Mouse (Mus musculus) heart, postnatal 14 days (tissue): ENCODE measurements around the gene Pip5k1c. TPM values are rescaled to one million over a fixed set of nuclear protein-coding genes. Genes with fewer than 3 reads are reported as not detected.

ENCODE experiments used
- DNase-seq, 2 experiments: peaks; one replicate each; pipeline ENCODE4 v3.0.0; 2021 to 2022
- intact Hi-C: fragments of 180-260 bp; cut with DNase I; formaldehyde crosslinking; loops from one replicate; pipeline ENCODE4 v1.15.1; 2025
- total RNA-seq, 2 experiments: library from RNA; stranded (reverse); gene quantifications; 2 replicates each; pipeline ENCODE4 v1.2.3; 2021

Gene Pip5k1c
- total RNA-seq, 2 experiments from 2014 or later = 34.8 to 36.7 TPM

DNA sequence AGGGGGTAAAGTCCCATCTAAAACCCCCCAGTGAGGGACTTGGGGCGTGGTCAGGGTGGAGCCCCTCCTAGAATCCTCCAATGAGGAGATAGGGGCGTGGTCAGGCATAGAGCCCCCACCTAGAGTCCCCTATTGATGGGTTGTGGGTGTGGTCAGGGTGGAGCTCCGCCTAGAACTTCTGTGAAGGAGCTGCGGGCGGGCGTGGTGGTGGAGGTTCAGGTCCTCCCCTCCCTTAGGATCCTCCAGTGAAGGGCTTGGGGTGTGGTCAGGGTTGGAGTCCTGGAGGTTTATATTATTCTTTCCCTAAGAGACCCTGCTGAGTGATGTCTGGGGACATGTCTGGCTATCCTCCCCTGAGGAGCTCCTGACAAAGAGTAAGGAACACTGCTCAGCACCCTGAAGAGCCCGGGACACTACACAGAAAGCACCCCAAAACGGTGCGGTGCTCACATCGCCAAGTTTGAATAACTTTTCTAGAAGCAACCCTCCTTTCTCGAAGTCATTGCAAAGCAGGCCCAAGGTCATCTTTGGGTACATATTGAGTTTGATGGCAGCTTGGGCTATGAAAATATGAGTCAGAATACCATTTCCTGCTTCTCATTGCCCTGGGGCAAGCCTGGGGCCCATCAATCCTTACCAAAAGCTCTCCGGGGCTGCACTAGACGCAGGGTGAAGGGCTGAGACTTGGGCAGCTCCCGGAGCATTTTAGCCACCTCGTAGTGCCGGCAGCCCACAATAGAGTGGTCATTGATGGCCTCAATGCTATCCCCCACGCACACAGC lies 48.0 kb downstream of the Pip5k1c start:
- intact Hi-C loops = loop anchor here (2.0 to 5.0 kb wide), 2 partner anchors 18 to 98 kb away; no protein-coding TSS in a partner anchor
- no peak for DNase-seq

DNA sequence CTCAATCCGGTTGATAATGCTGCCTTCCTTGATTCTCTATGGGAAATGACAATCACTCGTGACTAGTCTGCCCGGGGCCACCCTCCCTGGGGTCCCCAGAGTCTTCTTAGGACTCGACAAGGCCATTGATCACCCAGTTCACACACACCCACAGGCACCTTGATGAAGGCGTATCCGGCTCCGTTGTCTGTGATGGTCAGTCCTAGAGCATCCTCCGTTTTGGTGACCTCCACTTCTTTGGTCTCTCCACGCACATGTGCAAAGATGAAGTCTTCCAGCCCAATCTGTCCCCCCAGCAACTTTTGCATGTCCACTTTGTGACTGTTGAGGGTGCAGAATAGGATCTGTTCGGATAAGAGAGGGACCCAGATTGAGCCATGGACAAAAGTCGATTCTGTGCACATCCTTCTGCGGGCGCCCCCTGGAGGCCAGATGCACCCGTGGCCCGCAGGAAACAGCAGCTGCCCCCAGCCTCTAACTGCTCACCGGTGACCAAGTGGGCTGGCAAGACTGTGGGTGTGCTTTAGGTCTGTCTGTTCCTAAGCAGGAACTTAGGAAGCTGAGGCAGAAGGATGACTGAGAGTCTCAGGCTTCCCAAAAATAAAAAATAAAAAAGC lies 48.7 kb downstream of the Pip5k1c start:
- intact Hi-C loops = loop anchor here (2.0 to 5.0 kb wide), 2 partner anchors 19 to 99 kb away; no protein-coding TSS in a partner anchor
- peak; percentile 85 to 88 for DNase-seq

DNA sequence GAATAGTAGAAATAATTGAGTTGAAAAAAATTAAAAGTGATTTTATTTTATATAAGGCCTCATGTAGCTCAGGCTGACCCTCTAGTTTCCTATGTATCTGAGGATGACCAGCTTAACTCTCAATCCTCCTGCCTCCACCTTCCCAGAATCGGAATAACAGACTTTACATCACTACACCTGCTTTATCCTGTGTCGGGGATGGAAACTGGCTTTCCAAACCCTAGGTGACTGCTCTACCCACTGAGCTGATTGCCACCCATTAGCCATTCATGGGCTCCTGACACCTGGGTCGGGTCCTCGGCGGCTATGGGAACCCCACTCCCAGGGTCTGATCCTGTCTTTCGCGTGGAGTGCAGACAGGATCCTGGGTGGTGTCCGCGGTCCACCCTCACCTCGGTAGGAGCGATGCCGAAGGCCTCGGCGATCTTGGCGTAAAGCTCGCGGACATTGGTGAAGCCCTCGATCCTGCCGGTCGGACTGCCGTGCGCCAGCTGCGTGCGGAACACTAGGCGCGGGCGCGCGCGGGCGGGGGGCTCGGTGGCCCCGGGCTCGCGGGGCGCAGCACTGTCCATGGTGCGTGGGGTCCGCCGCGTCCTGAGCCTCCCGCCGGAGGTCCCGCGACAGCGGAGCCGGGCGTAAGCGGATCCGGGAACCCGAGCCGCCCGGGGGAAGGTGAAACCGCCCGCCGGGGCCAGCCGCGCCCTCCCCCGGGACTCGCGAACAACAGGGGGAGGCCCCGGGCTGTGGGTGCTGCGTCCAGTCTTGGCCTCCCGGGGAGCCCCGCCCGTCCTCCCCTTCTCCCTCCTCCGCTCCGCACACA lies 50.1 kb downstream of the Pip5k1c start, which contains the start of gene Gipc3:
Gene Gipc3 (minus strand): TSS at position 581 of the 820 bp plus-strand sequence.
- peak; percentile 46 to 53 for DNase-seq
- intact Hi-C loops = loop anchor here (2.0 to 5.0 kb wide), 2 partner anchors 54 to 101 kb away; no protein-coding TSS in a partner anchor

DNA sequence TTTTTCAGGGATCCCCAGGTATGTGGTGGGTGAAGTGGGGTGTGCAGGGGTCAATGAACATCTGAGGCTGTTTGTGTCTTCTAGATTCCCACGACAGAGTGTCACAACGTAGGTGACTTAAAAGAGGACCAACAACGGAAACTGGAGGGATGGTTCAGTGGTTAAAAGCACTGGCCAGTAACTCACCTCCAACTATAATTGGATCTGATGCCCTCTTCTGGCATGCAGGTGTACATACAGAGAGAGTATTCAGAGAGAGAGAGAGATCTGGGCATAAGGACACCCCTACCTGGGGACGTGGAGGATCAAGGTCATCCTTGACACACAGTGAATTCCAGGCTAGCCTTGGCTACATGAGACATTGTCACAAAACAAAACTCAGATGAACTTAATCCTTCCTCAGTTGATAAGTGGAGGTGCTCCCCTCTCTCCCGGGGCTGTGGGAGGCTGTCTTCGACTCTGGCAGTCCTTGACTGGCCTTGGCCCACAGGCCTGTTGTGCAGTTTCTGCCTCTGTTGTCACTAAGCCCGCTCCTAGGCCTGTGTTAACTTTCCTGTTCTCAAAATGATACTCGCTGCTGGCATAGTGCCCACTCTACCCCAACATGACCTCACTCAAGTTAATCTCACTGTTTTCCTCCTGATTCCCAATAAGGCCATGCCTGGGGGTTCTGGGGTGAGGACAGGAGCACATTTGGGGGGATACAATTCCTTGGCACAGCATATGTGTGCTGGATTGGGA lies 51.8 kb downstream of the Pip5k1c start:
- intact Hi-C loops = loop anchor here (5.0 kb wide), 1 partner anchor 102 kb away; no protein-coding TSS in a partner anchor
- DNase-seq = peak in 1 of 2 experiments; percentile 55

DNA sequence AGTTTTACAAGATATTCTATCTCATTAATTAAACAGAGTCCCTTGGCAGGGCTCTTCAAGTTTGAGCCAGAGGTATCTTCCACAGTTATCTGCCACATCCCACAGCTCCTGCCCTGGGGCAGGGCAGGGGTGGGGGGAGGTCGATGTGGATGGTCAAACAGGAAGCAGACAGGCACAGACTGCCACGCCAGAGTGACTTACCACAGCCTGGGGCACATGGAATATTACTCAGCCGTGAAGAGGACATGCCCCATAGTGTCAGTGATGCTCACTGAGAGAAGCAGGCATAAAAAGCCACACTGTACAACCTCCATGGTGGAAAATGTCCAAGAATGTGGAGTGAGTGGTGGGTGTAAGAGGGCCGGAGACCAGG lies 52.4 kb downstream of the Pip5k1c start:
- DNase-seq = no peak
- intact Hi-C loops = no loop called here

DNA sequence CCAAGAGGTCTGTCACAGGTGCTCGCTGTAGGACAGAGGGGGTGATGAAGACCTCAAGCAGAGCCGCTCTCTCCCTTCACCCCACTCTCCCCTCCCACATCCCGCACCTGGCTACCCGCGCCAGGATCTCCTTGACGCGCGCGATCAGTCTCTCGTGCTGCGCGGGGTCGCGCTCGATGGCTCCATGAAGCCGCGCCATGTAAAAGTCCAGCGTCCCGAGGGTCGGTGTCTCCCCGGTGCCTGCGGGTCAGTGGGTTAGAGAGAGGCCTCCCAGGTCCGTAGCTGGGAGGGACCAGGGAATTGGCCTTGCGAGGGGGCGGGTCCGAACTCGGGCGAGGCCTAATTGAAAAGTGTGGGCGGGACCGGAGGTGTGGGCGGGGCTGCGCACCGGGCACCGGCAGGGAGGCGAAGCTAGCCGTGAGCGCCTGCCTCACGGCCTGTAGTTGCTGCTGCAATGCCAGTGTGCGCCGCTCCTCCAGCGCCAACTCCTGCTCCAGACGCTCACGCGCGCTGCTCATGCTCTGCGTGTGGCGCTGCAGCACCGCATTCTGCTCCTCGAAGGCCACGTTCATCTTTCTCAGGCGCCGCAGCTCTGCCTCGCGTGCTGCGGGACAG lies 53.8 kb downstream of the Pip5k1c start:
- DNase-seq = no peak
- intact Hi-C loops = no loop called here

DNA sequence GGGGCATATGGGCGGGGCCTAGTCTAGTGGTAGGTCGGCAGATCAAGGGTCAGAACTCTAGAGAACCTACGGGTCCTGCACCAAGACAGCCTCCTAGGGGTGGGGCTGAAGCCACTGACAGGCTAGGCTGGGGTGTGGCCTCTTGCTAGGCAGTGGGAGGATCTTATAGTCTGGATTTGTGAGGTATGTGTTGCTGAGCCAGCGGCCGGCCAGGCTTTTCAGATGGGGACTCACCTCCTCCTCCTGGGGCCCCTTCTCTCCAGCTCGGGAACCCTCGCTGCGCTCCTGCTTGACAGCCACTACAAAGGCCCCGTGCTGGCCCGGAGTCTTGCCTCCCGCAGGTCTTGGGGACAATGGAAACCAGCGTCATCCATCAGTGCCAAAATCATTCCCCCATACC lies 56.4 kb downstream of the Pip5k1c start:
- intact Hi-C loops = no loop called here
- DNase-seq = no peak

DNA sequence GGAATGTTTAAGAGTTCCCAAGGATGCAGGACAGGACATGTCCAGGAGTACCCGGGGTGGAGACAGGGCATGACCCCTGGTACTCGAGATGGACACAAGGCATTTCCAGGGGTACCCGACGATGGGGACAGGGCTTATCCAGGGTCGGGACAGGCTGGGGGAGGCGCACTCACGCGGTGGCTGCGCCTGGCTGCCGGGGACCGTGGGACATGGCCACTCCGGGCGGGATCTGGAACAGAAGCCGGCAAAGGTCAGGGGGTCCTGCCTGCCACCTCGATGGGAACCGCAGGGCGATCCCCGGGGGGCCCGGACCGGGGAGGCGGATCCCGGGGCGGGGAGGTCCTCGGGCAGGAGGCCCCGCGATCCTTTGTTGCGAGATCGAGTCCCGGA lies 57.2 kb downstream of the Pip5k1c start:
- intact Hi-C loops = no loop called here
- DNase-seq = no peak

DNA sequence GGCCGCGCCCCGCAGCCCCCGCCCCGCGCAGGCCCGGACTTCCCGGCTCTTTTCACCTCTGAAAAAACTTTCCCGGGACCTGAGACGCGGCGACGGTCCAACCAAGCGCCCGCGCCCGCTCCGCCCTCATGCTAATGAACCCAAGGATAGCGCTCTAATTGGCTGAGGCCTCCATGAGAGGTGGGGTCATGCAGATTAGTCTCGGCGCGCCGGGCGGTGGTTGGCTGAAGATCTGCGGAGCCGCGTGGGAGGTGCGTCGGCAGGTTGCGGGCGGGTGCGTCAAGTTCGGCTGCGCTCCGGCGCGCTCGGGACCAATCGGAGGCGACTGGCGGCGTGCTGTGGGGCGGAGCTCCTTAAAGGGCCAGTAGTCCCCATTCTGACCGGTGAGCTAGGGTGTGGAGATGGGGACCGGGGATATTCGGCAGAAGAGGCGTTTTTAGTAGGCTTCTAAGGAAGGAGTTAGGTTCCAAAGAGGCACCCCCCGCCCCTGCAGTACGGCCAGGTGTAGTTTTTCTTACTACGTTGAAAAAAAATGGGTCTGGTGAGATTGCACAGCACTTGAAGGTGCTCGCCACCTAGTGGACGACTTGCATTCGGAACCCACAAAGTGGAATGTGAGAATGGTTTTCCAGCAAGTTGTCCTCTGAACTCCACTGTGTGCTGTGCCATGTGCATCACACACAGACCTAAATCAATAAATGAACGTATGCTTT lies 57.7 kb downstream of the Pip5k1c start, which contains the start of gene Hmg20b:
Gene Hmg20b (minus strand): TSS at position 130 of the 713 bp plus-strand sequence.
- peak; percentile 99 for DNase-seq
- intact Hi-C loops = no loop called here

DNA sequence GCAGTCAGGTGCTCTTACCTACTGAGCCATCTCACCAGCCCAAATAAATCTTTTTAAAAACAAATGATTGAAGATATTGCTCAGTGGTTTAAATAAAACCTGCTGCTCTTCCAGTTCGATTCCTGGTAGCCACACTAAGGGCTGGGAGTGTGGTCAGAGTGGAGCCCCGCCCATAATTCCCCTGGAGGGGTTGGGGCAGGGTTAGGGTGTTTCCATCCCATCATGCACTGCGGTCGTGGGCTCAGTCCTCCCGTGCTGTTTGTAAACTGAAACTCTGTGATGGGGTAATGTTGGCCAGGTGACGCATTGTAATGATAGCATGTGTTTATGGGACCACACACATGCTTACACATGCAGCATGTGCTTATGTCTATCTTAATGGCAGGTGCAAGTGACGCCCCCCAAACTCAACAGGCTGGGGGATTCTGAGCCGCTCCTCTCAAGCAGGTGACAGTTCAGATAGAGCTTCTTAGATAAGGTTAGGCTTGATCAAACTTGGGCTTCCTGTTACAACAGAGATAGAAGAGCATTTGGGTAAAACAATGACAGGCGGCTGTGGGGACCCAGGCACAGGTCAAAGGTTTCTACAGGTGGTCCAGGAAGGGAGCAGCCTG lies 59.0 kb downstream of the Pip5k1c start:
- intact Hi-C loops = no loop called here
- no peak for DNase-seq

DNA sequence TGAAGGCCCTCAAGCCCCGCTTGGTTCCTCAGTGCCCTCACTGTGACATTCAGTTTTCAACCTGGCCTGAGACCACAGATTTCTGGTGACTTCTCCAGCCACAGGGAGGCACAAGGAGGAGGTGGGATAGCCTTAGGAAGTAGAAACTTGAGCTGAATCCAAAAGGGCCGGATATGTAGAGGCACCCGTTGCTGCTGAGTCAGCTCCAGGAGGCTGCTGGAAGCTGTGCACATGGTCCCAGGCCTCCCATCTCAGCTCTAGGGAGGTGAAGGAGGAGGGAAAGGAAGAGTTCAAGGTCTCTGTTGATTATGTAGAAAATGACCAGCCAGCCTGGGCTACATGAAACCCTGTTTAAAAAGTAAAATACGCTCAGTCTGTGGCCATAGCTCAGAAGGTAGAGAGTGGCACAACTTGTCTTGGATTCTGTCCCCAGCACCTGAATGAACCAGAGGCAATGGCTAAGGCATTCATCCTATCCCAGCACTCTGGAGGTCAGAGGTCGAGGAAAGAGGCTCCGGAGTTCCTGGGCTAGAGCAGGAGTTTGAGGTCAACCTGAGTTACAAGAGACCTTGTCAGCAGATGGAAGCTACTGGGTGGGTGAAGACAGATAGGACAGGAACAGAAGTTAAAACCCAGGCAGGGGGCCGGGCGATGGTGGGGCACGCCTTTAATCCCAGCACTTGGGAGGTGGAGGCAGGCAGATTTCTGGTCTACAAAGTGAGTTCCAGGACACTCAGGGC lies 62.1 kb downstream of the Pip5k1c start:
- no peak for DNase-seq
- intact Hi-C loops = no loop called here

DNA sequence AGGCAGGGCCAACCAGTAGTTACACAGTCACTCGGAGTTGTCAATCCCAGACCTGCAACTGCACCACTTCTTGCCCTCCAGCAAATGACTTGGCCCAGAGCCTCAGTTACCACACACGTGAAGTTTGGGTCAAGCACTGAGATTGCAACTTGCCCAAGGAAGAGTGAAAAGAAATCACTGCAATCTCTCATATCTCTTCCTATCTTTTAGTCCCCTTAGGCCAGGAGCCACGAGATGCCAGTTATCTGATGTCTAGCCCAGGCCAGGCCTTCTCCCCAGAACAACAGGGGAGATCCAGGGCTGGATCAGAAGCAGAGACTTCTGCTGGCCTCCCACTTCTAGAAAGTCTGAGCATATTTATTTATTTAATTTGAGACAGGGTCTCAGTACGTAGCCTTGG lies 62.8 kb downstream of the Pip5k1c start:
- DNase-seq = no peak
- intact Hi-C loops = no loop called here

DNA sequence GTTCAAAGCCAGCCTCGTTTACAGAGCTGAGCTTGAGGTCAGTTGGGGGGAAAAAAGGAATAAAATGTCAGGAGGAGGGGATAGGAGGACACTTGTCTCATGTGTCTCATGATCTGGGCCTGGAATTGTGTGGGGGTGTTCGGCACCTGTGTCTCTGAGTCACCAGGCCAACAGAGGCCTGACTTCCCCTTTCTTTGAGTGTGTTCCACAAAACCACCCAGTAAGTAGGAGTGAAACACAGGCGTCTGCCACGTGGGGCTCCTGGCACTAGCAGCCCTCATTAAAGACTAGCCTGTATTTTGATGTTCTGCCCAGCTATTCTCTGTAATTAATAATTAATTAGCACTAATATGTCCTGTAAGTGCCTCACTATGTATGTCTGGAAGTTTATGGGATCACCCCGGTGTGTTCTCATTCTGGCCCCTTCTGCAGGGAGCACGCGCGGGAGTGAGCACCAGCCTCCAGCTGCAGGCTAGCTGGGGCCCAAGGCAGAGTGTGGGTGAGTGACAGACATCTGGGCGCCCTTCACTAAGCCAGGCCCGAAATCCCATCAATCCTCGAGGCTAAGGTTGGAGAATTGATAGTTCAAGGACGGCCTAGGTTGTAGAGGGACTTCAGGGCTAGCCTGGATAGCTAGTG lies 63.7 kb downstream of the Pip5k1c start:
- DNase-seq = no peak
- intact Hi-C loops = no loop called here

DNA sequence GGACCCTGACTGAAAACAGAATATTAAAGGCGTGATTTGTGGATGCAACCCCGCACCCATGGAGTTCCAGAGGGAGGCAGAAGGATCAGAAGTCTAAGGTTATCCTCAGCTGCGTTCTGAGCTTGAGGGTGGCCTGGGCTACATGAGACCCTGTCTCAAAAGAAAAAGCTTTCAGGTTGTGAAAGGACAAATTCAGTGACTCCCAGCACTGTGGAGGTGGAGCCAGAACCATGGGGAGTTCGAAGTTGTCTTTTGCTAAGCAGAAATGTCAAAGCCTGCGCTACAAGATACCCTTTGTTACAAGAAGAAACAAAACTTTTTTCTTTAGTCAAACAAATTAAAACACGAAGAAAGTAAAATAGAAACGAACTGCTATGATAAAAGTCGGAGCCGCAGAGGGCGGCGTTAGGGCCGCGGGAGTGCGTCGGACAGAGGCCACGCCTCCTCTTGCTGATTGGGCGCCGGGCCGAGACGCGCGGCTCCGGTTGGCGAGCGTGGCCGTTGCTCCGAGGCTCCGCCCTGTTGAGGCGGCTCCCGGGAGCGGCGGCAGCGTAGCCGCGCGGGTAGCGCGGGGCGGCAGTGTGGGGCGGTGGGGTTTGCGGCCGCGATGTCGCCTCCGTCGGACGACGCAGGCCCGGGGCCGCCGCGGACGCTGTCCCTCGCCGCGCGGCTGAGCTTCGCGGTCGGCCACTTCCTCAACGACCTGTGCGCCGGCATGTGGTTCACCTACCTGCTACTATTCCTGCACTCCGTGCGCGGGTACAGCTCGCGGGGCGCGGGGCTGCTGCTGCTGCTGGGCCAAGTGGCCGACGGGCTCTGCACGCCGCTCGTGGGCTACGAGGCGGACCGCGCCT lies 64.5 kb downstream of the Pip5k1c start, which contains the start of gene Mfsd12:
Gene Mfsd12 (plus strand): TSS at position 501 of the 854 bp plus-strand sequence.
- intact Hi-C loops = no loop called here
- DNase-seq = peak; percentile 96

DNA sequence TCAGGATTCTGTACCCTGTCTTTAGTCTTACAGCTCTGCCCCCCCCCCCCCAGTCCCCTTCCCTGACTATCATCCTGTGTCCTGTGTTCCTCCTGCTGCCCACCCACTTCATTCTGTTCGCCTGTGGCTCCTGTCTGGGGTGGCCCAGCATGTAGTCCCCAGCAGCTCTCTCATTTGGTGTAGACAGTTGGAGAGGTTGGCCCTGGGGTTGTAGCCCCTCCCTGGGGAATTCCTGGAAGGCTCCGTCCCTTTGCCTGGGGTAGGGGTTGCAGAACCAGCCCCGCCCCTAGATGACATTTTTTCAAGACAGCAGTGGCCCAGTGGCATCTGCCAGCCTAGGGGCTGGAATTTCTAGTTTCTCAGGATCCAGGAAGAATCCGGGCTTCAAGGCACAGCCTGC lies 65.4 kb downstream of the Pip5k1c start:
- intact Hi-C loops = loop anchor here (2.0 kb wide), 1 partner anchor 19 kb away; no protein-coding TSS in a partner anchor
- no peak for DNase-seq

DNA sequence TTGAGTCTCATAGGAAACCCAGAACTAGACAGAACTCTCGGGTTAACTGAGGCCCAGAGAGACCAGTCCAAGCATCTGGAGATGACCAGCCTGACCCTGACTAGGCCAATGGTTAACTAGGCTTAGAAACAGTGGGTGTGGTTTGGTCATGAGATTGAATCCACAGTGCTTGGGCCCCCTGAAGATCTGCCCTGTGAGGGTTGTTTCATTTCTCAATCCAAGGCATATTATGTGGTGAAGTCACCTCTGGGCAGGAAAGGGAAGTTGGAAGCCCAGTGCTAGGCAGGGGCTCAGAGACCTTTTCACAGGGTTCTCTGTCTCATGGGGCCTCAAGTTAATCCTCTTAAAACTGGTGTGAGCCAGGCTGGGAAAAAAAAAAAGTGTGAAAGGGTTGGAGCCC lies 66.1 kb downstream of the Pip5k1c start:
- intact Hi-C loops = loop anchor here (2.0 kb wide), 1 partner anchor 18 kb away; no protein-coding TSS in a partner anchor

More for the DNA sequence above, 66.1 kb downstream of the Pip5k1c start:
- DNase-seq = no peak
